Mouse (Mus musculus): Measurements from ENCODE around the gene Tpsg1. TPM values are rescaled to one million over a fixed set of nuclear protein-coding genes. Genes with fewer than 3 reads are reported as not detected.

Tpsg1 gene
- total RNA-seq (2023), result not detected

DNA sequence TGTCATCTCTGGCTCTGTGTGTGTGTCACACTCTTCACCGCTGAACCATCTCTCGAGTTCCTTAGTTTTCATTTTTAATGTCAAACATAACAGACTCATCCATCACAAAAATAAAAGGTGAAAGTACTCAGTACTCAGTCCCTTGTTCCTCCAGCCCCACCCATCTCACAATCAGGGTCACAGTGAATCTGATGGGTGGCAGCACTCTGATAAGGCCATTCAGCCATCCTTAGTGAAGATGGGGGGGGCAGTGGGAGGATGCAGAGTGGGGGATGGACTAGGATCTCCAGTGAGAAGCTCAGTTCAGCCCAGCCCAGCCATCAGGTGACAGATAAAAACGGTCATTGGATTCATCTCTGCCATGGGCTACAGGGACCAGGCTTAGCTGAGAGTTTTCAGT, at the start of gene Tpsg1:
TSS of gene Tpsg1 (plus strand) at position 301 of the 400 bp plus-strand sequence.

DNA sequence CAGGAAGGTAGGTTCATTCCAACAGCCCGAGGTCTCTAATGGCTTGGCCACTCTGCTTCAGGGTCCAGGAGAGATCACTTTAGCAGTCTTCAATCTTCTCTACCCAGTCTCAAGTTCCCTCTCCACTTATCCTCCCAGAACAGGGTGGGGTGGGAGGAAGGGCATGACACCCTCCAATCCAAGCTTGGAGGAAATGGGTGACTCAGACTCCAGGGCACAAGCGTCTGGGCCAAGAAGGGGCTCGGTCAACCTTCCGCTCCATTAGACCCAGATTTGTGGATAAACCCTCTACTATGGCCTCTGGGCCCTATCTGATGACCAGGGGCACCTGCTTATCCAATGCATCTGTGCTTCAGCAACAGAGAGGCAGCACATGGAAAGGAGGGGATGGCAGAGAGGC, 23.6 kb upstream of the Tpsg1 start, which contains the start of gene Tpsab1:
TSS of gene Tpsab1 (minus strand) at position 101 of the 400 bp plus-strand sequence.

DNA sequence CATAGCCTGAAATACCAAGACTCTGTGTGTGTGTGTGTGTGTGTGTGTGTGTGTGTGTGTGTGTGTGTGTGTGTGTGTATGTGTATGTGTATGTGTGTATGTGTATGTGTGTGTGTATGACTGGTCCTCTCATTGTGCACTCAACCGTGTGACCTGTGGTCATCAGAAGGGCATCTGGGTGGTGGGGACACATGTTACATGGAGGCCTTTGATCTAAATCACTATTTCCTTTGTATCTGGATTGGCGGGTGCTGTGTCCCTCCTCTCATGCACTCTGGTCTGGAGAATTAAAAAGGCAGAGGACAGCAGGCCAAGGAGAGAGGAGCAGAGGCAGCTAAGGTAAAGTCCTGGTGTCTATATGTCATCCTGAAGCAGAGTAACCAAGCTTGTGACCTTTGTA, 3.1 kb upstream of the Tpsg1 start, which contains the start of gene Tpsb2:
TSS of gene Tpsb2 (plus strand) at position 301 of the 400 bp plus-strand sequence.

Other genes with a start within 250 kb of the Tpsg1 start
- gene Ptx4, start 248.5 kb upstream of the Tpsg1 start, total RNA-seq (2023), result not detected
- gene Clcn7, start 235.9 kb upstream of the Tpsg1 start, total RNA-seq (2023), result 35.2 TPM
- 0.61 TPM for gene Ccdc154, start 206.8 kb upstream of the Tpsg1 start, total RNA-seq (2023)
- not detected for gene Gm38655, start 193.8 kb upstream of the Tpsg1 start, total RNA-seq (2023)
- gene BC003965, start 184.7 kb upstream of the Tpsg1 start, total RNA-seq (2023), result 13.3 TPM
- gene Unkl, start 180.9 kb upstream of the Tpsg1 start, total RNA-seq (2023), result 76.9 TPM
- gene Gnptg, start 129.1 kb upstream of the Tpsg1 start, total RNA-seq (2023), result 59.6 TPM
- gene Tsr3, start 129.1 kb upstream of the Tpsg1 start, total RNA-seq (2023), result 23.3 TPM
- 29.1 TPM for gene Baiap3, start 112.9 kb upstream of the Tpsg1 start, total RNA-seq (2023)
- 409 TPM for gene Ube2i, start 94.7 kb upstream of the Tpsg1 start, total RNA-seq (2023)
- not detected for gene Prss34, start 70.9 kb upstream of the Tpsg1 start, total RNA-seq (2023)
- not detected for gene Prss28, start 60.6 kb upstream of the Tpsg1 start, total RNA-seq (2023)
- gene Prss29, start 50.6 kb upstream of the Tpsg1 start, total RNA-seq (2023), result not detected
- not detected for gene Tpsab1, start 23.7 kb upstream of the Tpsg1 start, total RNA-seq (2023)
- not detected for gene Tpsb2, start 3.0 kb upstream of the Tpsg1 start, total RNA-seq (2023)
- gene Cacna1h, start 64.5 kb downstream of the Tpsg1 start, total RNA-seq (2023), result 0.83 TPM
- gene Tekt4, start 85.3 kb downstream of the Tpsg1 start, total RNA-seq (2023), result not detected
- not detected for gene Sstr5, start 128.0 kb downstream of the Tpsg1 start, total RNA-seq (2023)
- gene Sox8, start 201.4 kb downstream of the Tpsg1 start, total RNA-seq (2023), result 0.43 TPM
- 33.3 TPM for gene Lmf1, start 209.8 kb downstream of the Tpsg1 start, total RNA-seq (2023)

All from CD8-positive naive resting alpha-beta T cell, adult 57 days (primary cell).